Mouse (Mus musculus) lung, adult 2 months (tissue): Measurements from ENCODE around the gene Olfr554.

Experiments used
- CTCF ChIP-seq: fragments of 200-500 bp; IDR thresholded peaks from 2 replicates; pipeline ENCODE4 v1.5.1; 2011; ENCODE audit warnings: mild to moderate bottlenecking, low read length, control low read depth; ENCODE audit not compliant: insufficient read depth
- POLR2A ChIP-seq: fragments of 200-500 bp; IDR thresholded peaks from 2 replicates; pipeline ENCODE4 v1.6.1; 2011; ENCODE audit warnings: low read depth, mild to moderate bottlenecking, control low read depth, low read length, borderline replicate concordance; ENCODE audit errors: extremely low read depth

GRCm38 (mm10) chr7:102658523-102658922, 20.3 kb downstream of the Olfr554 start, which contains the start of gene Olfr555:
- no peak for TF ChIP-seq POLR2A
- TF ChIP-seq CTCF, result no peak
